Mouse (Mus musculus) NIH3T3 (cell line): ENCODE measurements around the gene Naa38.

ENCODE experiments used
- DNase-seq: peaks from one replicate; pipeline ENCODE4 v3.0.0-alpha.2; 2012; ENCODE audit warnings: low read depth

Naa38 gene

GRCm38 (mm10) chr11:69432640-69432982 is 37.3 kb downstream of the Naa38 start:
- no peak for DNase-seq

GRCm38 (mm10) chr11:69433189-69433588 is 37.9 kb downstream of the Naa38 start:
- no peak for DNase-seq

GRCm38 (mm10) chr11:69437291-69437690 is 42.0 kb downstream of the Naa38 start:
- no peak for DNase-seq

GRCm38 (mm10) chr11:69443328-69443727 is 48.0 kb downstream of the Naa38 start:
- DNase-seq: peak; percentile 74
